Mouse (Mus musculus) spleen, adult 2 months (tissue): ENCODE data around the gene Olfr665. TPM values are rescaled to one million over a fixed set of nuclear protein-coding genes. Genes with fewer than 3 reads are reported as not detected.

Experiments used
- DNase-seq, 2 experiments: peaks; one replicate each; pipeline versions ENCODE4 v3.0.0 to v3.0.0-alpha.2; 2012 to 2021; ENCODE audit warnings: low spot score in 2 of 2, low read depth in 1 of 2
- H3K27ac ChIP-seq: fragments of 200-500 bp; 2 replicates; pipeline ENCODE4 v1.5.1; 2012; ENCODE audit warnings: low read length, inconsistent platforms; ENCODE audit not compliant: insufficient read depth
- H3K27me3 ChIP-seq: fragments of 200-500 bp; 2 replicates; pipeline ENCODE4 v1.6.1; 2012; ENCODE audit warnings: mild to moderate bottlenecking, moderate library complexity, low read length, inconsistent platforms; ENCODE audit not compliant: control insufficient read depth, insufficient read depth
- H3K36me3 ChIP-seq: fragments of 200-500 bp; 2 replicates; pipeline ENCODE4 v1.6.1; 2012; ENCODE audit warnings: mild to moderate bottlenecking, low read length, inconsistent platforms; ENCODE audit not compliant: control insufficient read depth, insufficient read depth
- H3K4me1 ChIP-seq: fragments of 200-500 bp; 2 replicates; pipeline ENCODE4 v1.6.1; 2011; ENCODE audit warnings: inconsistent platforms; ENCODE audit not compliant: control insufficient read depth, insufficient read depth, insufficient read length
- H3K4me3 ChIP-seq: fragments of 200-500 bp; 2 replicates; pipeline ENCODE4 v1.5.1; 2011; ENCODE audit warnings: mild to moderate bottlenecking, inconsistent platforms; ENCODE audit not compliant: insufficient read depth, insufficient read length; ENCODE audit errors: extremely low read depth
- CTCF ChIP-seq: fragments of 200-500 bp; IDR thresholded peaks from 2 replicates; pipeline ENCODE4 v1.5.1; 2011; ENCODE audit warnings: mild to moderate bottlenecking, inconsistent platforms; ENCODE audit not compliant: insufficient read depth, insufficient read length, insufficient replicate concordance; ENCODE audit errors: extremely low read depth
- POLR2A ChIP-seq: fragments of 200-500 bp; IDR thresholded peaks from 2 replicates; pipeline ENCODE4 v1.6.1; 2011; ENCODE audit warnings: low read depth, low read length, inconsistent platforms
- WGBS: fragments of 180-500 bp; shearing (Covaris S2); methylation state at CpG from one replicate; pipeline ENCODE4 v1.1.7; 2018; 5-methylcytosine and 5-hydroxymethylcytosine counted together
- polyA plus RNA-seq: library from polyadenylated mRNA; depleted of rRNA; stranded (reverse); fragments of >200 nt; gene quantifications from 2 replicates; pipeline ENCODE4 v1.2.3, GENCODE M21; 2012; rRNA removed

Gene Olfr665
- polyA plus RNA-seq, 1 experiment, result not detected

- Histone ChIP-seq H3K36me3 (no peaks in the 10 kb centered on the region), H3K27me3 (no peaks in the 10 kb centered on the region), H3K27ac (no peak within 1 kb of the TSS), H3K4me1 (no peaks in the 10 kb centered on the region), H3K4me3 (no peak within 1 kb of the TSS)
- DNase-seq, result no peak
- TF ChIP-seq CTCF (no peak), POLR2A (no peak)
- 85% methylated on average over 2 of the region's 2 CpGs for WGBS
Measured at GRCm38 (mm10) chr7:104895852-104896251, 18.0 kb downstream of the Olfr665 start, which contains the start of gene Olfr666. Gene Olfr666, minus strand, starts transcription at chr7:104895952.

GRCm38 (mm10) chr7:104921382-104921781, 43.6 kb downstream of the Olfr665 start, which contains the start of gene Olfr667:
Gene Olfr667, minus strand, starts transcription at chr7:104921482.
- WGBS, result 84% methylated on average over 1 of the region's 1 CpGs
- TF ChIP-seq POLR2A, result no peak
- no peak for TF ChIP-seq CTCF

GRCm38 (mm10) chr7:104927957-104928356, 50.1 kb downstream of the Olfr665 start, which contains the start of gene Olfr668:
Gene Olfr668, minus strand, starts transcription at chr7:104928057.
- TF ChIP-seq CTCF, result no peak
- no peak for TF ChIP-seq POLR2A
- 64% methylated on average over 1 of the region's 1 CpGs for WGBS
- H3K27ac ChIP-seq, result no peak within 1 kb of the TSS

More at GRCm38 (mm10) chr7:104921382-104921781, 43.6 kb downstream of the Olfr665 start, which contains the start of gene Olfr667:
- Histone ChIP-seq H3K36me3 (no peaks in the 10 kb centered on the region), H3K27ac (no peak within 1 kb of the TSS), H3K4me1 (no peaks in the 10 kb centered on the region), H3K4me3 (no peak within 1 kb of the TSS), H3K27me3 (no peaks in the 10 kb centered on the region)
- DNase-seq, result no peak

More at GRCm38 (mm10) chr7:104927957-104928356, 50.1 kb downstream of the Olfr665 start, which contains the start of gene Olfr668:
- no peaks in the 10 kb centered on the region for H3K36me3 ChIP-seq
- no peak for DNase-seq
- H3K27me3 ChIP-seq, result no peaks in the 10 kb centered on the region
- no peak within 1 kb of the TSS for H3K4me3 ChIP-seq
- no peaks in the 10 kb centered on the region for H3K4me1 ChIP-seq

Other genes starting within 250 kb of the Olfr665 start
- gene Olfr658, start 230.7 kb upstream of the Olfr665 start, polyA plus RNA-seq, result 0.05 and 0.06 TPM in 2 replicates
- not detected in 2 replicates for gene Olfr659, start 211.3 kb upstream of the Olfr665 start, polyA plus RNA-seq
- not detected in 2 replicates for gene Olfr661, start 191.5 kb upstream of the Olfr665 start, polyA plus RNA-seq
- gene Usp17le, start 100.6 kb upstream of the Olfr665 start, polyA plus RNA-seq, result not detected in 2 replicates
- not detected in 2 replicates for gene Usp17lb, start 35.4 kb upstream of the Olfr665 start, polyA plus RNA-seq
- not detected in 2 replicates for gene Usp17la, start 21.0 kb upstream of the Olfr665 start, polyA plus RNA-seq
- not detected in 2 replicates for gene Olfr666, start 17.9 kb downstream of the Olfr665 start, polyA plus RNA-seq
- not detected in 2 replicates for gene Olfr667, start 43.5 kb downstream of the Olfr665 start, polyA plus RNA-seq
- not detected in 2 replicates for gene Olfr668, start 50.0 kb downstream of the Olfr665 start, polyA plus RNA-seq
- not detected in 2 replicates for gene Olfr669, start 56.2 kb downstream of the Olfr665 start, polyA plus RNA-seq
- gene Olfr670, start 84.6 kb downstream of the Olfr665 start, polyA plus RNA-seq, result not detected in 2 replicates
- gene Olfr671, start 101.1 kb downstream of the Olfr665 start, polyA plus RNA-seq, result not detected in 2 replicates
- not detected in 2 replicates for gene Olfr672, start 124.0 kb downstream of the Olfr665 start, polyA plus RNA-seq
- gene Olfr675, start 150.4 kb downstream of the Olfr665 start, polyA plus RNA-seq, result not detected in 2 replicates
- gene Olfr676, start 154.7 kb downstream of the Olfr665 start, polyA plus RNA-seq, result not detected in 2 replicates
- not detected in 2 replicates for gene Olfr677, start 173.3 kb downstream of the Olfr665 start, polyA plus RNA-seq
- not detected in 2 replicates for gene Olfr678, start 186.4 kb downstream of the Olfr665 start, polyA plus RNA-seq
- gene Olfr679, start 203.2 kb downstream of the Olfr665 start, polyA plus RNA-seq, result not detected in 2 replicates
- gene Olfr680-ps1, start 214.8 kb downstream of the Olfr665 start, polyA plus RNA-seq, result not detected in 2 replicates
- not detected in 2 replicates for gene Olfr681, start 238.8 kb downstream of the Olfr665 start, polyA plus RNA-seq